Mouse (Mus musculus) macrophage (primary cell): ENCODE results near the gene Tardbp. TPM values are rescaled to one million over a fixed set of nuclear protein-coding genes. Genes with fewer than 3 reads are reported as not detected.

Experiments
- H3K27ac ChIP-seq: fragments of 350-480 bp; formaldehyde crosslinking; 2 replicates; pipeline ENCODE4 v1.9.0; 2021
- H3K36me3 ChIP-seq: fragments of 350-480 bp; formaldehyde crosslinking; 2 replicates; pipeline ENCODE4 v1.9.0; 2021; ENCODE audit errors: inconsistent target
- H3K4me3 ChIP-seq: fragments of 350-480 bp; formaldehyde crosslinking; 2 replicates; pipeline ENCODE4 v1.9.0; 2021; ENCODE audit errors: inconsistent target
- H3K79me2 ChIP-seq: fragments of 350-480 bp; formaldehyde crosslinking; 2 replicates; pipeline ENCODE4 v1.9.0; 2021; ENCODE audit errors: inconsistent target
- WGBS: methylation state at CpG from one replicate; pipeline ENCODE4 v1.1.7; 2026; ENCODE audit warnings: inconsistent platforms; ENCODE audit not compliant: missing documents; 5-methylcytosine and 5-hydroxymethylcytosine counted together
- polyA plus RNA-seq: library from polyadenylated mRNA; stranded (reverse); fragments of 250-400 nt; gene quantifications from 3 replicates; pipeline ENCODE4 v1.2.4, GENCODE M21; 2018; ENCODE audit warnings: inconsistent platforms

Tardbp gene
- polyA plus RNA-seq, 1 experiment from 2014 or later, result 170 TPM

GRCm38 (mm10) chr4:148573222-148573621 lies 53.6 kb downstream of the Tardbp start:
- Histone ChIP-seq H3K4me3 (no peak overlapping the region), H3K36me3 (peaks cover 87% of the 10 kb centered on the region), H3K79me2 (no peaks in the 10 kb centered on the region), H3K27ac (no peak overlapping the region)
- WGBS, result 83% methylated on average over 7 of the region's 7 CpGs

GRCm38 (mm10) chr4:148570693-148571295 lies 56.0 kb downstream of the Tardbp start:
- Histone ChIP-seq H3K36me3 (peaks cover 93% of the 10 kb centered on the region), H3K79me2 (no peaks in the 10 kb centered on the region), H3K4me3 (no peak overlapping the region), H3K27ac (no peak overlapping the region)
- 96% methylated on average over 9 of the region's 9 CpGs for WGBS

DNA sequence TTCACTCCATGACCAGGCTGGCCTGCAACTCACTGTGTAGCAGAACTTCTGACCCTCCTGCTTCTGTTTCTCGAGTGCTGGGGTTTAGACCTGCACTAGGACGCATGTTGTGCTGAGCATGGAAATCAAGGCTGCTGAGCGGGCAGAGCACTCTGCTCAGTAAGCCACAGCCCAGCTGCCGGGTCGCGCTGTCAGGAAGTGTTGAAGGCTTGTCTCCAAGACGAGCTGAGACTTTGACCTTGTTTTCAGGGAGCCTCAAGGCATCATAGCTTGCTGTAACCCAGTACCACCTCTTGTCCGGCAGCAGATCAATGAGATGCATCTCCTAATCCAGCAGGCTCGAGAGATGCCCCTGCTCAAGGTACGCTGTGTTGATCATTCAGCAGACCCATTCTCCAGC lies 56.7 kb downstream of the Tardbp start:
- Histone ChIP-seq H3K4me3 (no peak overlapping the region), H3K79me2 (no peaks in the 10 kb centered on the region), H3K36me3 (peaks cover 93% of the 10 kb centered on the region), H3K27ac (no peak overlapping the region)
- WGBS, result 91% methylated on average over 10 of the region's 10 CpGs

GRCm38 (mm10) chr4:148563595-148563994 lies 63.2 kb downstream of the Tardbp start:
- WGBS, result 98% methylated on average over 12 of the region's 12 CpGs
- no peak overlapping the region for H3K4me3 ChIP-seq
- peaks cover 84% of the 10 kb centered on the region for H3K36me3 ChIP-seq
- peaks cover 10% of the 10 kb centered on the region for H3K79me2 ChIP-seq
- H3K27ac ChIP-seq, result no peak overlapping the region

DNA sequence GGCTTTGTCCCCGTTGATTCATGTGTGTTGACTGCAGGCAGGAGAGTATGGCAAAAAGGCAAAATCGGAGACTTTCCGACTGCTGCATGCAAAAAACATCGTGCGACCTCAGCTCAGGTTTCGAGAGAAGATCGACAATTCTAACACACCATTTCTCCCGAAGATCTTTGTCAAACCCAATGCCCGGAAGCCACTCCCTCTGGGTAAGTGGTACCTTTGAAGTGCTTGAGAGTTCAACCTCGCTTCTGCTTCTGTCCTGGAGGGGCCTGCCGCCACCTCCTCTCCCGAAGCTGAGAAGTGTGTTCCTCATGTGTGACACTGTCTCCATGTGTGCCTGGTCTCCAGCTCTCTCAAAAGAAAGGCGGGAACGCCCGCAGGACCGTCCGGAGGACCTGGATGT lies 64.1 kb downstream of the Tardbp start:
- no peak overlapping the region for H3K27ac ChIP-seq
- 96% methylated on average over 17 of the region's 17 CpGs for WGBS
- no peak overlapping the region for H3K4me3 ChIP-seq
- peaks cover 75% of the 10 kb centered on the region for H3K36me3 ChIP-seq
- peaks cover 10% of the 10 kb centered on the region for H3K79me2 ChIP-seq

Other genes starting within 250 kb of the Tardbp start
- gene Ubiad1, start 182.2 kb downstream of the Tardbp start, polyA plus RNA-seq, result 4.7 to 8.2 TPM (median 5.0 TPM) in 3 replicates
- 12.3 to 14.9 TPM (median 14.5 TPM) in 3 replicates for gene Mtor, start 178.4 kb downstream of the Tardbp start, polyA plus RNA-seq
- gene Angptl7, start 126.6 kb downstream of the Tardbp start, polyA plus RNA-seq, result 0.14 to 0.32 TPM in 2 of 3 replicates, not detected in the other
- 32.2 to 58.5 TPM (median 51.2 TPM) in 3 replicates for gene Exosc10, start 68.6 kb downstream of the Tardbp start, polyA plus RNA-seq
- 14.7 to 81.1 TPM (median 15.5 TPM) in 3 replicates for gene Srm, start 35.5 kb downstream of the Tardbp start, polyA plus RNA-seq
- gene Masp2, start 24.5 kb downstream of the Tardbp start, polyA plus RNA-seq, result 0.09 TPM in 1 of 3 replicates, not detected in the others
- not detected in 3 replicates for gene Gm572, start 16.3 kb upstream of the Tardbp start, polyA plus RNA-seq
- gene Casz1, start 177.4 kb upstream of the Tardbp start, polyA plus RNA-seq, result 0.35 to 1.1 TPM (median 0.68 TPM) in 3 replicates